Mouse (Mus musculus): Measurements from ENCODE around the gene Srd5a3. TPM values are rescaled to one million over a fixed set of nuclear protein-coding genes. Genes with fewer than 3 reads are reported as not detected.
"Not testable (repeated sequence)": the region's sequence is repeated elsewhere in the genome, so short reads cannot be mapped to it uniquely, and the experiment has no call there.

The Srd5a3 gene
- polyA plus RNA-seq (2016; fragmentation: Nextera tagmentation; extraction: Ambion mirVana), result 20.1 and 20.2 TPM in 2 replicates

GRCm38 (mm10) chr5:76139808-76140729 is at the start of gene Srd5a3:
Gene Srd5a3 (plus strand): TSS chr5:76140271.
- whole genome bisulfite sequencing, result 2% methylated on average over 69 of the region's 69 CpGs
- peak; percentile 95 for ATAC-seq (ENCODE audit: low FRiP score, low read depth)
- no peaks in the 10 kb centered on the region for H3K9me3 ChIP-seq
- peak within 1 kb of the TSS; percentile 79 for H3K27ac ChIP-seq
- H3K36me3 ChIP-seq, result no peaks in the 10 kb centered on the region
- H3K4me1 ChIP-seq, result peaks cover 6% of the 10 kb centered on the region; the same call in 1 of the 2 replicates
- no peaks in the 10 kb centered on the region for H3K27me3 ChIP-seq (replicated peaks)
- H3K4me3 ChIP-seq, result peak within 1 kb of the TSS; percentile 60
- peak within 1 kb of the TSS; percentile 76 for H3K9ac ChIP-seq
- peak within 1 kb of the TSS; percentile 69 for H3K4me2 ChIP-seq (replicated peaks)

GRCm38 (mm10) chr5:76103809-76104208 is 36.3 kb upstream of the Srd5a3 start:
- H3K9ac ChIP-seq; H3K4me2 ChIP-seq (replicated peaks); H3K4me1 ChIP-seq; ATAC-seq (ENCODE audit: low FRiP score, low read depth); H3K9me3 ChIP-seq; H3K27me3 ChIP-seq (replicated peaks); H3K27ac ChIP-seq; H3K4me3 ChIP-seq; H3K36me3 ChIP-seq: not testable (repeated sequence)
- 74% methylated on average over 5 of the region's 5 CpGs for WGBS

GRCm38 (mm10) chr5:76107306-76107705 is 32.8 kb upstream of the Srd5a3 start:
- Histone ChIP-seq H3K9me3 (no peaks in the 10 kb centered on the region), H3K36me3 (no peaks in the 10 kb centered on the region), H3K27ac (no peak overlapping the region), H3K9ac (no peak overlapping the region), H3K4me2 (replicated peaks) (no peak overlapping the region), H3K4me1 (no peaks in the 10 kb centered on the region), H3K4me3 (no peak overlapping the region), H3K27me3 (replicated peaks) (no peaks in the 10 kb centered on the region)
- ATAC-seq (ENCODE audit: low FRiP score, low read depth), result no peak
- 81% methylated on average over 5 of the region's 5 CpGs for WGBS

GRCm38 (mm10) chr5:76108496-76108895 is 31.6 kb upstream of the Srd5a3 start:
- no peak for ATAC-seq (ENCODE audit: low FRiP score, low read depth)
- Histone ChIP-seq H3K27ac (no peak overlapping the region), H3K9me3 (no peaks in the 10 kb centered on the region), H3K27me3 (replicated peaks) (no peaks in the 10 kb centered on the region), H3K4me3 (no peak overlapping the region), H3K4me2 (replicated peaks) (no peak overlapping the region), H3K36me3 (no peaks in the 10 kb centered on the region), H3K4me1 (no peaks in the 10 kb centered on the region), H3K9ac (no peak overlapping the region)
- 81% methylated on average over 3 of the region's 3 CpGs for WGBS

GRCm38 (mm10) chr5:76111173-76111572 is 28.9 kb upstream of the Srd5a3 start:
- Histone ChIP-seq H3K9ac (no peak overlapping the region), H3K4me2 (replicated peaks) (no peak overlapping the region), H3K4me3 (no peak overlapping the region), H3K27me3 (replicated peaks) (no peaks in the 10 kb centered on the region), H3K27ac (no peak overlapping the region), H3K9me3 (no peaks in the 10 kb centered on the region), H3K4me1 (no peaks in the 10 kb centered on the region), H3K36me3 (no peaks in the 10 kb centered on the region)
- no peak for ATAC-seq (ENCODE audit: low FRiP score, low read depth)
- WGBS, result 89% methylated on average over 3 of the region's 3 CpGs

- ATAC-seq (ENCODE audit: low FRiP score, low read depth), result no peak
- WGBS, result 87% methylated on average over 4 of the region's 4 CpGs
- Histone ChIP-seq H3K27me3 (replicated peaks) (no peaks in the 10 kb centered on the region), H3K9ac (no peak overlapping the region), H3K9me3 (no peaks in the 10 kb centered on the region), H3K36me3 (no peaks in the 10 kb centered on the region), H3K27ac (no peak overlapping the region), H3K4me2 (replicated peaks) (no peak overlapping the region), H3K4me1 (no peaks in the 10 kb centered on the region), H3K4me3 (no peak overlapping the region)
Observed at GRCm38 (mm10) chr5:76112016-76112415, 28.1 kb upstream of the Srd5a3 start.

GRCm38 (mm10) chr5:76115436-76116041 is 24.5 kb upstream of the Srd5a3 start:
- H3K36me3 ChIP-seq, result no peaks in the 10 kb centered on the region
- H3K4me1 ChIP-seq, result no peaks in the 10 kb centered on the region
- no peak for ATAC-seq (ENCODE audit: low FRiP score, low read depth)
- H3K27me3 ChIP-seq (replicated peaks), result no peaks in the 10 kb centered on the region
- no peak overlapping the region for H3K4me2 ChIP-seq (replicated peaks)
- 80% methylated on average over 8 of the region's 8 CpGs for WGBS
- H3K9ac ChIP-seq, result no peak overlapping the region
- no peak overlapping the region for H3K27ac ChIP-seq
- no peak overlapping the region for H3K4me3 ChIP-seq
- no peaks in the 10 kb centered on the region for H3K9me3 ChIP-seq

GRCm38 (mm10) chr5:76118441-76118840 is 21.6 kb upstream of the Srd5a3 start:
- Histone ChIP-seq H3K36me3 (no peaks in the 10 kb centered on the region), H3K4me3 (no peak overlapping the region), H3K9me3 (no peaks in the 10 kb centered on the region; the same call in 1 of the 2 replicates), H3K27ac (no peak overlapping the region), H3K4me1 (no peaks in the 10 kb centered on the region), H3K27me3 (replicated peaks) (no peaks in the 10 kb centered on the region), H3K4me2 (replicated peaks) (no peak overlapping the region), H3K9ac (no peak overlapping the region)
- 39% methylated on average over 7 of the region's 7 CpGs for WGBS
- no peak for ATAC-seq (ENCODE audit: low FRiP score, low read depth)

GRCm38 (mm10) chr5:76120634-76121033 is 19.4 kb upstream of the Srd5a3 start:
- Histone ChIP-seq H3K27ac (no peak overlapping the region), H3K27me3 (replicated peaks) (no peaks in the 10 kb centered on the region), H3K9ac (no peak overlapping the region), H3K36me3 (no peaks in the 10 kb centered on the region), H3K4me1 (no peaks in the 10 kb centered on the region), H3K4me3 (no peak overlapping the region), H3K9me3 (peaks cover 6% of the 10 kb centered on the region; the same call in 1 of the 2 replicates), H3K4me2 (replicated peaks) (no peak overlapping the region)
- WGBS, result 85% methylated on average over 5 of the region's 5 CpGs
- ATAC-seq (ENCODE audit: low FRiP score, low read depth), result no peak

- WGBS, result 90% methylated on average over 5 of the region's 5 CpGs
- no peak overlapping the region for H3K9ac ChIP-seq
- no peaks in the 10 kb centered on the region for H3K27me3 ChIP-seq (replicated peaks)
- no peak for ATAC-seq (ENCODE audit: low FRiP score, low read depth)
- H3K9me3 ChIP-seq, result peaks cover 6% of the 10 kb centered on the region; the same call in 1 of the 2 replicates
- no peak overlapping the region for H3K27ac ChIP-seq
- no peak overlapping the region for H3K4me2 ChIP-seq (replicated peaks)
- no peaks in the 10 kb centered on the region for H3K4me1 ChIP-seq
- no peaks in the 10 kb centered on the region for H3K36me3 ChIP-seq
- no peak overlapping the region for H3K4me3 ChIP-seq
Observed at GRCm38 (mm10) chr5:76127584-76128316, 12.3 kb upstream of the Srd5a3 start.

GRCm38 (mm10) chr5:76130292-76130691 is 9.8 kb upstream of the Srd5a3 start:
- no peak overlapping the region for H3K4me2 ChIP-seq (replicated peaks)
- 67% methylated on average over 2 of the region's 2 CpGs for WGBS
- no peak overlapping the region for H3K4me3 ChIP-seq
- no peaks in the 10 kb centered on the region for H3K36me3 ChIP-seq
- no peak for ATAC-seq (ENCODE audit: low FRiP score, low read depth)
- no peaks in the 10 kb centered on the region for H3K27me3 ChIP-seq (replicated peaks)
- no peak overlapping the region for H3K27ac ChIP-seq
- no peak overlapping the region for H3K9ac ChIP-seq
- H3K4me1 ChIP-seq, result no peaks in the 10 kb centered on the region
- no peaks in the 10 kb centered on the region for H3K9me3 ChIP-seq

- H3K27ac ChIP-seq, result no peak overlapping the region
- no peaks in the 10 kb centered on the region for H3K36me3 ChIP-seq
- no peaks in the 10 kb centered on the region for H3K4me1 ChIP-seq
- no peaks in the 10 kb centered on the region for H3K9me3 ChIP-seq
- 89% methylated on average over 4 of the region's 4 CpGs for WGBS
- no peaks in the 10 kb centered on the region for H3K27me3 ChIP-seq (replicated peaks)
- ATAC-seq (ENCODE audit: low FRiP score, low read depth), result no peak
- no peak overlapping the region for H3K9ac ChIP-seq
- H3K4me2 ChIP-seq (replicated peaks), result no peak overlapping the region
- no peak overlapping the region for H3K4me3 ChIP-seq
Observed at GRCm38 (mm10) chr5:76131990-76132389, 8.1 kb upstream of the Srd5a3 start.
